Mouse (Mus musculus): ENCODE measurements around the gene Ddx1. TPM values are rescaled to one million over a fixed set of nuclear protein-coding genes. Genes with fewer than 3 reads are reported as not detected.

The Ddx1 gene
- polyA plus RNA-seq (2012; rRNA removed), result 11.9 and 22.5 TPM in 2 replicates
- polyA plus RNA-seq (2014; fragmentation: Nextera tagmentation; extraction: Ambion mirVana), result 68.5 and 75.1 TPM in 2 replicates

DNA sequence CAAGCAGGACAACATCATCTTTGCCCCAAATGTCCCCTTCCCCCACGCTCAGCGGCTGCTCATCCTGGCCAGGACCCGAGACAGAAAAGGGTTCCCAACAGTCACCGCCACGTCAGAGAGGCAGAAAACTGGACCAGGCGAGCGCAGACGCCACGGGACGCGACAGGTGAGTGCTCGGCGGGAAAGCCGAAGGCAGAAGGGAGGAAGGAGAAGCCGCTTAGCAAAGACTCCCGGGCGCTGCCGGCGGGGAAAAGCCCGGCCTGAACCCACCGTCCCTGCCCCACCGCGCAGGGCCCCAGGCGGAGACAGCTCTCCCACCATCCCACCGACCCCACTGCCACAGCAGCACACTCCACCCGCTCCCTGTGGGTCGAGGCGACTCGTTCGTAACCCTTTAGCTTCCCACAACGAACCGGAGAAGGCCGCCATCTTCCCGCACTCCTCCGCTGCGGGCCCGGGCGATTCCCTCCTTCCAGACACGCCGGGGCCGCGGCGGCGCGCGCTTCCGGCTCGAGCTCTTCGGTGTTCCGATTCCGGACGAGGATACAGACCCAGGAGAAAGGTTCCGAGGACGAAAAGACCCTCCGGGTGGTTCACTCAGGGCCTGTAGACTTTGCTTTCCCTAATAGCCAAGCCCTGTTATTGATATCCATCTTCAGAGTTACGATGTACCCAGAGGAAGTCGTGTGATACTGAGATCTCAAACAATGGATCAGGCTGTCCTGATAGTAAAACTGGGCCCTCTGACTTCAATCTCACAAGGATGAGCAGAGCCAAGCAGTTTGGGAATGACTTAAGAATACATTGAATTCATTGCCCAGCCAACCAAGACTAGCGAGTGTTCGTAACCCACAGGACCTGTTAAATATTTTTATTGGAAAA is at the start of gene Ddx1:
Ddx1 (minus strand) TSS at position 523 of the 882 bp plus-strand sequence.
- H3K36me3 ChIP-seq (replicated peaks; ENCODE audit: control insufficient read depth, insufficient read depth, low read depth), result no peaks in the 10 kb centered on the region; the same call in none of the 2 replicates
- peaks cover 2 to 6% of the 10 kb centered on the region in 2 experiments; a peak in 2 of 4 replicates for H3K4me1 ChIP-seq (replicated peaks; ENCODE audit: control insufficient read depth in 2 of 2, insufficient read depth in 2 of 2, low read length in 1 of 2)
- no peaks in the 10 kb centered on the region for H3K9me3 ChIP-seq (ENCODE audit: control insufficient read depth, low read length)
- H3K27ac ChIP-seq, result peak within 1 kb of the TSS; percentile 56
- WGBS (ENCODE audit: insufficient replicate concordance), result 3% methylated on average over 59 of the region's 59 CpGs
- ATAC-seq (ENCODE audit: insufficient read depth) (peak; percentile 91), DNase-seq (ENCODE audit: low read depth in 3 of 3, low spot score in 3 of 3) (peak; percentile 59 to 65 (median 61))
- no peak for TF ChIP-seq EP300 (IDR thresholded peaks at IDR 0.05; ENCODE audit: low read depth)
- TF ChIP-seq CTCF (IDR thresholded peaks at IDR 0.05; ENCODE audit: low read depth), result no peak
- H3K9ac ChIP-seq (replicated peaks), result peak within 1 kb of the TSS; percentile 98
- H3K4me2 ChIP-seq (ENCODE audit: low read depth), result peak within 1 kb of the TSS; percentile 78
- H3K4me3 ChIP-seq (ENCODE audit: insufficient read depth in 1 of 2, low read depth in 2 of 2, low read length in 2 of 2), result peak within 1 kb of the TSS; percentile 81 to 98
- no peaks in the 10 kb centered on the region for H3K27me3 ChIP-seq (ENCODE audit: control insufficient read depth, insufficient read depth, low read length)

GRCm38 (mm10) chr12:13293421-13293881 is 44.4 kb upstream of the Ddx1 start:
- ATAC-seq (ENCODE audit: insufficient read depth) (no peak), DNase-seq (ENCODE audit: low read depth in 3 of 3, low spot score in 3 of 3) (no peak)
- TF ChIP-seq EP300 (IDR thresholded peaks at IDR 0.05; ENCODE audit: low read depth) (no peak), CTCF (IDR thresholded peaks at IDR 0.05; ENCODE audit: low read depth) (no peak)
- Histone ChIP-seq H3K27me3 (ENCODE audit: control insufficient read depth, insufficient read depth, low read length) (no peaks in the 10 kb centered on the region), H3K4me2 (ENCODE audit: low read depth) (no peak overlapping the region), H3K27ac (no peak overlapping the region), H3K36me3 (replicated peaks; ENCODE audit: control insufficient read depth, insufficient read depth, low read depth) (no peaks in the 10 kb centered on the region; the same call in 1 of the 2 replicates), H3K4me1 (replicated peaks; ENCODE audit: control insufficient read depth in 2 of 2, insufficient read depth in 2 of 2, low read length in 1 of 2) (no peaks in the 10 kb centered on the region), H3K9ac (replicated peaks) (no peak overlapping the region), H3K4me3 (ENCODE audit: insufficient read depth in 1 of 2, low read depth in 2 of 2, low read length in 2 of 2) (no peak overlapping the region), H3K9me3 (ENCODE audit: control insufficient read depth, low read length) (no peaks in the 10 kb centered on the region)
- 74% methylated on average over 3 of the region's 3 CpGs for WGBS (ENCODE audit: insufficient replicate concordance)

GRCm38 (mm10) chr12:13291453-13291852 is 42.4 kb upstream of the Ddx1 start:
- H3K36me3 ChIP-seq (replicated peaks; ENCODE audit: control insufficient read depth, insufficient read depth, low read depth), result no peaks in the 10 kb centered on the region; the same call in 1 of the 2 replicates
- no peak overlapping the region for H3K9ac ChIP-seq (replicated peaks)
- H3K27me3 ChIP-seq (ENCODE audit: control insufficient read depth, insufficient read depth, low read length), result no peaks in the 10 kb centered on the region
- DNase-seq (ENCODE audit: low read depth in 3 of 3, low spot score in 3 of 3) (no peak), ATAC-seq (ENCODE audit: insufficient read depth) (no peak)
- no peak overlapping the region for H3K4me2 ChIP-seq (ENCODE audit: low read depth)
- WGBS (ENCODE audit: insufficient replicate concordance), result 58% methylated on average over 2 of the region's 2 CpGs
- no peak for TF ChIP-seq CTCF (IDR thresholded peaks at IDR 0.05; ENCODE audit: low read depth)
- no peak for TF ChIP-seq EP300 (IDR thresholded peaks at IDR 0.05; ENCODE audit: low read depth)
- H3K4me3 ChIP-seq (ENCODE audit: insufficient read depth in 1 of 2, low read depth in 2 of 2, low read length in 2 of 2), result no peak overlapping the region
- no peak overlapping the region for H3K27ac ChIP-seq
- no peaks in the 10 kb centered on the region for H3K4me1 ChIP-seq (replicated peaks; ENCODE audit: control insufficient read depth in 2 of 2, insufficient read depth in 2 of 2, low read length in 1 of 2)
- H3K9me3 ChIP-seq (ENCODE audit: control insufficient read depth, low read length), result no peaks in the 10 kb centered on the region

DNA sequence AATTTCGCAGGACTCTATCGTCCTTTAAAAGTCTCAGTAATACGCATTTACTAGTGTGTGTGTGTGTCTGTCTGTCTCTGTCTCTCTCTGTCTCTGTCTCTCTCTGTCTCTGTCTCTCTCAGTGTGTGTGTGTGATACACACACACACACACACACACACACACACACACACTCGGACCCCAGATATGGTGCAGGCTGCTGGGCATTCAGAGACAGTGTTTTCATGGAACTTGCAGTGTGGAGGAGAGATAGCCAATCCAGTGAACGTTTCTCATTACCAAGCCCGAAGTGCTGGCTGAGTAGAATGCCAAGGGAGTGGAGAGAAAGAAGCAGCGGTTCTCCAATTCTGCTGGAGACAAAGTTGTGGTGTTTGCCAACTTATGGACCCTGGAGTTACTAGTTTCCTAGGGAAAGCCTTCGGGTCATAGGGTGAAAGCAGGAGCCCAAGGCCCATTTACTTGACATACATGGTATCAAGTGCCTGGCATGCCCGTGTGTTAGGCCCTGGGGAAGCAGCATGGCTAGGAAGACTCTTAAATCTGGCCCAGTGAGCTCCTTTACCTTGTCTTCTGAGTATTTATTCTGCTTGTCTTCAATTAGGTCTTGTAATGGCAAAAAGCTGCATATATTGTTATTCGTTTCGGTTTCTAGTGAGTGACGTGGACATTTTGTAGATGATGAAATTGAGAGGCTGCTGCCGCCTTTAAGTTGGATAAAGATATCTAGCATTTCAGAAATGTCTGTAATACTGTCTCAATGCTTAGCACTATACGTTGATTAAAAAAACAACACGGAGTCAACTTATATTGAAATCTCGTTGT is 20.8 kb upstream of the Ddx1 start:
- ATAC-seq (ENCODE audit: insufficient read depth) (peak; percentile 34), DNase-seq (ENCODE audit: low read depth in 3 of 3, low spot score in 3 of 3) (peak in 2 of 3 experiments; percentile 10)
- Histone ChIP-seq H3K27ac (no peak overlapping the region), H3K36me3 (replicated peaks; ENCODE audit: control insufficient read depth, insufficient read depth, low read depth) (no peaks in the 10 kb centered on the region), H3K9me3 (ENCODE audit: control insufficient read depth, low read length) (no peaks in the 10 kb centered on the region), H3K4me3 (ENCODE audit: insufficient read depth in 1 of 2, low read depth in 2 of 2, low read length in 2 of 2) (peak overlapping the region; percentile 97 to 98), H3K4me1 (replicated peaks; ENCODE audit: control insufficient read depth in 2 of 2, insufficient read depth in 2 of 2, low read length in 1 of 2) (peaks cover 4 to 8% of the 10 kb centered on the region in 2 experiments; a peak in 3 of 4 replicates), H3K4me2 (ENCODE audit: low read depth) (peak overlapping the region; percentile 85), H3K9ac (replicated peaks) (peak overlapping the region; percentile 94), H3K27me3 (ENCODE audit: control insufficient read depth, insufficient read depth, low read length) (no peaks in the 10 kb centered on the region)
- no peak for TF ChIP-seq CTCF (IDR thresholded peaks at IDR 0.05; ENCODE audit: low read depth)
- 35% methylated on average over 16 of the region's 16 CpGs for WGBS (ENCODE audit: insufficient replicate concordance)
